Comparison of ENCODE assay signal across 25 mouse cellular contexts in the genomic region with DNA sequence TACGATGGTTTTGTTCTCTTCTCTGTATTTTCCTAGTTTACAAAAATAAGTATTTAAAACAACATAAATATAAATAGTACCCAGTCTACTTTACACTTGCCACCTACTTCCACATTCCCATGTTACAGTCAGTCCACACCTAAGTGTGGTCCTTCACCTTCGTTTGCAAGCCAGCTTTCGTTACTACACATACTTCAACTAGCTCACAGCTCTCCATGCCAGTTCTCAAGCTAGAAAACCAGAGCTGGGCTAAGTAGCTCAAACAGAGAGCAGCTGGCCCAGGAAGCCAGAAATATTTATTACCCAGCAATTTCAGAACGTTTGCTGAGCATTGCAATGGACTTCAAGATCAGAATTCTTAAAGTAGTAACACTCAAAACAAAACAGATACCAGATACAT. TPM values are rescaled to one million over a fixed set of nuclear protein-coding genes. Genes with fewer than 3 reads are reported as not detected.
DNase-seq lines count a peak whose midpoint lies in the region; ATAC-seq and TF ChIP-seq lines count a peak whose summit lies in the region.
"Had no signal": no experiment of that assay in that cellular context is flagged by ENCODE, and none has a peak within 500 bp of the region (broad histone marks: within the 10 kb centered on the region; RNA-seq: fewer than 3 reads in every experiment).

No protein-coding gene starts in this region.

- TF ChIP-seq CTCF in liver, adult 2 months (IDR thresholded peaks at IDR 0.05; ENCODE audit: low read depth, low read length): no peak
- no peak for TF ChIP-seq CTCF in small intestine, adult 2 months (IDR thresholded peaks at IDR 0.05; ENCODE audit: extremely low read depth, insufficient read length, insufficient replicate concordance, low read depth, low read length)

- no peaks in the 10 kb centered on the region for H3K9me3 ChIP-seq in liver, embryonic 11.5 days (ENCODE audit: control insufficient read depth, low read length)
- no peaks in the 10 kb centered on the region for H3K9me3 ChIP-seq in midbrain, embryonic 11.5 days (ENCODE audit: control insufficient read depth, low read length)
- H3K9me3 ChIP-seq in midbrain, embryonic 13.5 days: no peaks in the 10 kb centered on the region
- H3K9me3 ChIP-seq: embryonic facial prominence, embryonic 12.5 days; embryonic facial prominence, embryonic 15.5 days; heart, embryonic 12.5 days; heart, embryonic 15.5 days; hindbrain, embryonic 10.5 days; hindbrain, embryonic 13.5 days had no signal

- H3K4me1 ChIP-seq in liver, adult 2 months (ENCODE audit: control insufficient read depth, insufficient read depth, low read length): peaks cover 5% of the 10 kb centered on the region; the same call in 1 of the 2 replicates
- peaks cover 6% of the 10 kb centered on the region; the same call in 1 of the 2 replicates for H3K4me1 ChIP-seq in liver, embryonic 11.5 days (replicated peaks; ENCODE audit: control insufficient read depth, insufficient read depth, low read length)
- peaks cover 7% of the 10 kb centered on the region; the same call in 1 of the 2 replicates for H3K4me1 ChIP-seq in midbrain, embryonic 11.5 days (ENCODE audit: control insufficient read depth, insufficient read depth, low read length)
- peaks cover 8% of the 10 kb centered on the region for H3K4me1 ChIP-seq in midbrain, embryonic 13.5 days (replicated peaks)
- no peaks in the 10 kb centered on the region for H3K4me1 ChIP-seq in small intestine, adult 2 months (ENCODE audit: control insufficient read depth, insufficient read depth, insufficient read length, low read length)

- no peak for ATAC-seq in liver, embryonic 11.5 days (replicated peaks; ENCODE audit: low FRiP score)
- ATAC-seq in midbrain, embryonic 11.5 days (ENCODE audit: low FRiP score): no peak
- ATAC-seq in midbrain, embryonic 13.5 days: no peak
- ATAC-seq: CD4-positive, CD25-positive, alpha-beta regulatory T cell, adult 4 months; forebrain, embryonic 14.5 days; forebrain, postnatal 0 days had no signal

- DNase-seq in liver, adult 2 months (ENCODE audit: extremely low read depth, low read depth, low spot score): no peak
- DNase-seq in liver, embryonic 11.5 days (ENCODE audit: low spot score): no peak
- peak; percentile 31 to 56 for DNase-seq in lung, adult 18-20 months
- DNase-seq in lung, postnatal 14 days: no peak
- DNase-seq in midbrain, embryonic 11.5 days (ENCODE audit: low spot score, missing footprints): peak; percentile 66
- DNase-seq in kidney, adult 9 months: no peak
- DNase-seq: adrenal gland, postnatal 14 days; cerebellum, adult 11 months; cerebellum, adult 2 months; cerebellum, adult 9-11 months; cerebellum, postnatal 25 days; forebrain, postnatal 0 days; gastrocnemius, postnatal 25 days; heart, postnatal 10 days; heart, postnatal 36 days had no signal

- no peak overlapping the region for H3K4me3 ChIP-seq in liver, adult 2 months (ENCODE audit: insufficient read depth, low read depth, low read length)
- H3K4me3 ChIP-seq in liver, embryonic 11.5 days (ENCODE audit: low read depth, low read length): no peak overlapping the region
- H3K4me3 ChIP-seq in midbrain, embryonic 11.5 days (ENCODE audit: low read depth, low read length): no peak overlapping the region
- H3K4me3 ChIP-seq in midbrain, embryonic 13.5 days (replicated peaks): no peak overlapping the region
- no peak overlapping the region for H3K4me3 ChIP-seq in small intestine, adult 2 months (ENCODE audit: low read depth, low read length)
- H3K4me3 ChIP-seq: embryonic facial prominence, embryonic 12.5 days; embryonic facial prominence, embryonic 15.5 days; heart, embryonic 12.5 days; heart, embryonic 15.5 days; hindbrain, embryonic 10.5 days; hindbrain, embryonic 13.5 days had no signal

- no peak overlapping the region for H3K9ac ChIP-seq in liver, adult 2 months (ENCODE audit: low read depth, low read length)
- H3K9ac ChIP-seq in liver, embryonic 11.5 days (ENCODE audit: low read depth, low read length): no peak overlapping the region
- no peak overlapping the region for H3K9ac ChIP-seq in midbrain, embryonic 11.5 days (ENCODE audit: low read length)
- no peak overlapping the region for H3K9ac ChIP-seq in midbrain, embryonic 13.5 days (replicated peaks)
- H3K9ac ChIP-seq: embryonic facial prominence, embryonic 12.5 days; embryonic facial prominence, embryonic 15.5 days; forebrain, postnatal 0 days; heart, embryonic 12.5 days; heart, embryonic 15.5 days; hindbrain, embryonic 13.5 days had no signal

- H3K36me3 ChIP-seq in liver, adult 2 months (ENCODE audit: control insufficient read depth, insufficient read depth, low read length): peaks cover 10% of the 10 kb centered on the region; the same call in 1 of the 2 replicates
- no peaks in the 10 kb centered on the region for H3K36me3 ChIP-seq in liver, embryonic 11.5 days (ENCODE audit: control insufficient read depth, insufficient read depth, low read length)
- H3K36me3 ChIP-seq in midbrain, embryonic 11.5 days (ENCODE audit: control insufficient read depth, insufficient read depth, low read length): no peaks in the 10 kb centered on the region
- no peaks in the 10 kb centered on the region for H3K36me3 ChIP-seq in midbrain, embryonic 13.5 days
- no peaks in the 10 kb centered on the region for H3K36me3 ChIP-seq in small intestine, adult 2 months (ENCODE audit: control insufficient read depth, insufficient read depth, low read length)
- H3K36me3 ChIP-seq: embryonic facial prominence, embryonic 12.5 days; embryonic facial prominence, embryonic 15.5 days; hindbrain, embryonic 10.5 days had no signal

- H3K79me2 ChIP-seq in liver, adult 2 months (ENCODE audit: control insufficient read depth, insufficient read depth, low read length): 0 out of 2 replicates have a peak, but pooled peaks cover 2% of the 10 kb centered on the region

- H3K4me2 ChIP-seq in liver, embryonic 11.5 days: no peak overlapping the region
- H3K4me2 ChIP-seq in midbrain, embryonic 11.5 days: no peak overlapping the region
- no peak overlapping the region for H3K4me2 ChIP-seq in midbrain, embryonic 13.5 days (replicated peaks)
- H3K4me2 ChIP-seq: embryonic facial prominence, embryonic 12.5 days; embryonic facial prominence, embryonic 15.5 days; heart, embryonic 12.5 days; heart, embryonic 15.5 days; hindbrain, embryonic 13.5 days had no signal

- no peak for TF ChIP-seq POLR2A in liver, adult 2 months (IDR thresholded peaks at IDR 0.05; ENCODE audit: extremely low read depth, insufficient read depth, low read length)
- TF ChIP-seq POLR2A in small intestine, adult 2 months (IDR thresholded peaks at IDR 0.05; ENCODE audit: low read depth, low read length): no peak

- peak overlapping the region; percentile 51; the same call in 1 of the 2 replicates for H3K27ac ChIP-seq in liver, adult 2 months (replicated peaks; ENCODE audit: insufficient read depth, low read depth, low read length)
- H3K27ac ChIP-seq in liver, embryonic 11.5 days (ENCODE audit: low read depth, low read length): no peak overlapping the region
- no peak overlapping the region for H3K27ac ChIP-seq in midbrain, embryonic 11.5 days (ENCODE audit: low read depth, low read length)
- H3K27ac ChIP-seq in midbrain, embryonic 13.5 days: no peak overlapping the region
- peak overlapping the region; percentile 28 for H3K27ac ChIP-seq in small intestine, adult 2 months (ENCODE audit: insufficient read depth, low read depth, low read length)
- H3K27ac ChIP-seq: embryonic facial prominence, embryonic 12.5 days; embryonic facial prominence, embryonic 15.5 days; heart, embryonic 15.5 days; hindbrain, embryonic 10.5 days; hindbrain, embryonic 13.5 days had no signal

- 49% methylated on average over 4 of the region's 4 CpGs for WGBS in liver, adult 2 months
- 68% methylated on average over 4 of the region's 4 CpGs for WGBS in liver, embryonic 11.5 days
- WGBS in midbrain, embryonic 11.5 days: 84% methylated on average over 4 of the region's 4 CpGs
- 84% methylated on average over 4 of the region's 4 CpGs for WGBS in midbrain, embryonic 13.5 days
- 33% methylated on average over 4 of the region's 4 CpGs for WGBS in small intestine, adult 2 months

- H3K27me3 ChIP-seq in liver, adult 2 months (ENCODE audit: control insufficient read depth, insufficient read depth, low read length): no peaks in the 10 kb centered on the region
- H3K27me3 ChIP-seq in liver, embryonic 11.5 days (replicated peaks; ENCODE audit: control insufficient read depth, insufficient read depth, low read length): no peaks in the 10 kb centered on the region
- no peaks in the 10 kb centered on the region for H3K27me3 ChIP-seq in midbrain, embryonic 11.5 days (ENCODE audit: control insufficient read depth, insufficient read depth, low read length)
- H3K27me3 ChIP-seq in midbrain, embryonic 13.5 days: 0 out of 2 replicates have a peak, but pooled peaks cover 2% of the 10 kb centered on the region
- H3K27me3 ChIP-seq in small intestine, adult 2 months (ENCODE audit: control insufficient read depth, insufficient read depth, low read length): no peaks in the 10 kb centered on the region
- H3K27me3 ChIP-seq: embryonic facial prominence, embryonic 12.5 days; heart, embryonic 12.5 days; heart, embryonic 15.5 days; hindbrain, embryonic 13.5 days had no signal

RNA-seq across cellular contexts. Expression of gene Enpp4, which starts 5.1 kb away (rescaled TPM):
- total RNA-seq in liver, adult 2 months (2014; rRNA removed): 6.1 and 7.7 TPM in 2 replicates
- 2.4 and 2.6 TPM in 2 replicates for polyA plus RNA-seq in liver, adult 2 months (2012; rRNA removed)
- polyA plus RNA-seq in liver, embryonic 11.5 days (2014; fragmentation: Nextera tagmentation; extraction: Ambion mirVana): 7.5 and 9.2 TPM in 2 replicates
- 3.5 and 3.8 TPM in 2 replicates for polyA plus RNA-seq in midbrain, embryonic 11.5 days (2014; fragmentation: Nextera tagmentation; extraction: Ambion mirVana)
- 4.0 and 4.5 TPM in 2 replicates for polyA plus RNA-seq in midbrain, embryonic 13.5 days (2015; fragmentation: Nextera tagmentation; extraction: Ambion mirVana)
- polyA plus RNA-seq in small intestine, adult 2 months (2012; rRNA removed): 0.70 and 1.5 TPM in 2 replicates

RNA-seq across cellular contexts. Expression of gene Enpp5, which starts 21.9 kb away (rescaled TPM):
- 19.7 and 23.5 TPM in 2 replicates for total RNA-seq in liver, adult 2 months (2014; rRNA removed)
- 9.1 and 9.4 TPM in 2 replicates for polyA plus RNA-seq in liver, adult 2 months (2012; rRNA removed)
- 5.9 and 6.2 TPM in 2 replicates for polyA plus RNA-seq in liver, embryonic 11.5 days (2014; fragmentation: Nextera tagmentation; extraction: Ambion mirVana)
- polyA plus RNA-seq in midbrain, embryonic 11.5 days (2014; fragmentation: Nextera tagmentation; extraction: Ambion mirVana): 11.5 and 15.3 TPM in 2 replicates
- 66.5 and 67.7 TPM in 2 replicates for polyA plus RNA-seq in midbrain, embryonic 13.5 days (2015; fragmentation: Nextera tagmentation; extraction: Ambion mirVana)
- 2.5 TPM in 2 replicates for polyA plus RNA-seq in small intestine, adult 2 months (2012; rRNA removed)

Comparison
In these comparisons a context has a peak if more than half of its experiments do, and no peak if none do; other contexts are left out.
1. DNase-seq: peak in lung, adult 18-20 months (2 of 2) and midbrain, embryonic 11.5 days (single experiment); none in liver, adult 2 months (single experiment), liver, embryonic 11.5 days (single experiment), lung, postnatal 14 days (single experiment) and kidney, adult 9 months (single experiment).
2. H3K27ac ChIP-seq: peak in liver, adult 2 months (single experiment) and small intestine, adult 2 months (single experiment); none in liver, embryonic 11.5 days (single experiment), midbrain, embryonic 11.5 days (single experiment) and midbrain, embryonic 13.5 days (single experiment).